Mouse (Mus musculus): Measurements from ENCODE around the gene Rusc1.

DNA sequence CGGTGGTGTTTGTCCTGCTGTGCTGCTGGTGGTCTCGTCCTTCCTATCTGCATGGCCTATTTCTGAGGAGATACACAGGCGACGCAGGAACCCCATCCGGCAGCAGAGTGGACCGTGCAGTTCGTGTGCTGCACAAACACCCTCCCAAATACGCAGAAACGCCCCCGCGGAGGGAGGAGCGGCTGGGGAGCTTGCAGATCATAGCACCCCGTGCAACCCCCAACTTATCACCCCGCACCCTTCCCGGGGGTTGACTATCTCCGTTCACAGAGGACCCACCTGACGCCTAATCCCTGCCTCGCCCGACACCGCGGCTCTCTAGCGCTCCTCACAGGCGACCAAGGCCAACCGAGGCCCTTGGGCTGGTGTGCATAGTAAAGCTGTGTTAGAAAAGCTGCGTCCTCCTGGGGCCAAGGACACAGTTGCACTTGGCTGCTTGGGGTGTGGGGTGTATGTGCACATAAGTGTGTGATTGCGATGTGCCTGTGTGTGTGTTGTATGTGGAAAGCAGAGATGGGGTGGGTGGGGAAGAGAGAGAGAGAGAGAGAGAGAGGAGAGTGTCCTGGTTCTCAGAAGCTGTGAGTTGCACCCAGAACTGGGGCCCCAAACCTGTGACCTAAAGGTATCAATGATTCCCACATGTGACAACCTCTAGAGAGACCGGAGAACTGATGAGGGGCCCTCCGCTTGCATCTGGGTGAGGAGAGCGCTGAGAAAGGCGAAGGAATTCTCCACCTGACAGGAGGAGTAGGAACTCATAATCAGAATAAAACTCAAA lies 39.4 kb upstream of the Rusc1 start:
- TF ChIP-seq CTCF (IDR thresholded peaks at IDR 0.05; ENCODE audit: low read depth, low read length) (peak; percentile 42), EP300 (IDR thresholded peaks at IDR 0.05; ENCODE audit: insufficient read depth, low read depth, low read length) (no peak), POLR2A (IDR thresholded peaks at IDR 0.05; ENCODE audit: insufficient read depth, low read length) (no peak)

All from ES-Bruce4 (cell line).